Comparison of ENCODE assay signal across 21 mouse cellular contexts in genomic region chr6:55251596-55251995, GRCm38 (mm10). TPM values are rescaled to one million over a fixed set of nuclear protein-coding genes. Genes with fewer than 3 reads are reported as not detected.
"Had no signal": no experiment of that assay in that cellular context is flagged by ENCODE, and none has a peak within 500 bp of the region (broad histone marks: within the 10 kb centered on the region; RNA-seq: fewer than 3 reads in every experiment).

No protein-coding gene starts in this region.

- DNase-seq: kidney, adult 2 months; kidney, postnatal 25 days; left cerebral cortex, postnatal 4 days; liver, postnatal 0 days; lung, postnatal 14 days; retina, postnatal 1 day; right cerebral cortex, postnatal 25 days; spleen, adult 18-20 months; thymus, postnatal 25 days had no signal

- H3K27ac ChIP-seq: kidney, postnatal 0 days; liver, embryonic 14.5 days; midbrain, embryonic 12.5 days; neural tube, embryonic 13.5 days; stomach, embryonic 15.5 days had no signal

- H3K36me3 ChIP-seq: neural tube, embryonic 13.5 days; stomach, embryonic 15.5 days had no signal

- H3K4me3 ChIP-seq: midbrain, embryonic 12.5 days; myocyte; neural tube, embryonic 13.5 days; stomach, embryonic 15.5 days had no signal

- H3K4me2 ChIP-seq: liver, embryonic 11.5 days; lung, embryonic 14.5 days; midbrain, embryonic 12.5 days; neural tube, embryonic 13.5 days; stomach, embryonic 15.5 days had no signal

- H3K27me3 ChIP-seq: midbrain, embryonic 12.5 days; neural tube, embryonic 13.5 days; stomach, embryonic 15.5 days had no signal

- H3K4me1 ChIP-seq: midbrain, embryonic 12.5 days; neural tube, embryonic 13.5 days; stomach, embryonic 15.5 days had no signal

- H3K9ac ChIP-seq: liver, embryonic 14.5 days; liver, postnatal 0 days; lung, embryonic 14.5 days; midbrain, embryonic 12.5 days; neural tube, embryonic 13.5 days; stomach, embryonic 15.5 days had no signal

- H3K9me3 ChIP-seq: midbrain, embryonic 12.5 days; neural tube, embryonic 13.5 days; stomach, embryonic 15.5 days had no signal

- ATAC-seq: intestine, postnatal 0 days; liver, postnatal 0 days; midbrain, embryonic 16.5 days had no signal

RNA-seq across cellular contexts. Expression of gene Mindy4, which starts 48.4 kb away (rescaled TPM):
- total RNA-seq: monocyte, adult 5-6 weeks; neutrophil, adult 5-6 weeks had no signal
